Mouse (Mus musculus): ENCODE data around the gene Capns1. TPM values are rescaled to one million over a fixed set of nuclear protein-coding genes. Genes with fewer than 3 reads are reported as not detected.
A peak's percentile ranks its signal among the peaks of the same experiment; 100 is the strongest.

Gene Capns1
- total and polyA plus RNA-seq, 3 experiments = 274 to 826 (median 315) TPM

- DNase-seq = peak; percentile 41 to 45
- Histone ChIP-seq H3K4me1 (ENCODE audit: control insufficient read depth, insufficient read depth, low read length) (no peaks in the 10 kb centered on the region), H3K9ac (ENCODE audit: low read depth, low read length) (peak overlapping the region; percentile 70), H3K27ac (peak overlapping the region; percentile 90), H3K27me3 (ENCODE audit: control insufficient read depth, insufficient read depth, low read length) (no peaks in the 10 kb centered on the region), H3K4me3 (peak overlapping the region; percentile 82), H3K79me2 (replicated peaks; ENCODE audit: control insufficient read depth, insufficient read depth, low read length) (no peaks in the 10 kb centered on the region), H3K36me3 (ENCODE audit: control insufficient read depth, insufficient read depth, low read length) (no peaks in the 10 kb centered on the region)
- peak; percentile 53 for TF ChIP-seq CTCF (IDR thresholded peaks at IDR 0.05)
- no peak for TF ChIP-seq POLR2A (IDR thresholded peaks at IDR 0.05; ENCODE audit: insufficient read depth, low read depth, low read length)
- intact Hi-C loops (cut with DNase I) = no loop called here
- 3% methylated on average over 24 of the region's 24 CpGs for WGBS
These were observed 34.1 kb upstream of the Capns1 start for GRCm38 (mm10) chr7:30232631-30233148.

- DNase-seq = peak; percentile 97 to 99
- H3K36me3 ChIP-seq (ENCODE audit: control insufficient read depth, insufficient read depth, low read length) = no peaks in the 10 kb centered on the region
- intact Hi-C loops (cut with DNase I) = loop anchor here (1.0 kb wide), 1 partner anchor 48 kb away; the partner anchor contains the start of genes Thap8 and Wdr62
- H3K4me3 ChIP-seq = peak within 1 kb of the TSS; percentile 82
- H3K27ac ChIP-seq = peak within 1 kb of the TSS; percentile 90
- no peaks in the 10 kb centered on the region for H3K27me3 ChIP-seq (ENCODE audit: control insufficient read depth, insufficient read depth, low read length)
- H3K4me1 ChIP-seq (ENCODE audit: control insufficient read depth, insufficient read depth, low read length) = no peaks in the 10 kb centered on the region
- no peaks in the 10 kb centered on the region for H3K79me2 ChIP-seq (replicated peaks; ENCODE audit: control insufficient read depth, insufficient read depth, low read length)
- TF ChIP-seq CTCF (IDR thresholded peaks at IDR 0.05) = no peak
- TF ChIP-seq POLR2A (IDR thresholded peaks at IDR 0.05; ENCODE audit: insufficient read depth, low read depth, low read length) = peak; percentile 88
- 0 out of 2 replicates have a peak, but pooled peaks have one; percentile 29 for TF ChIP-seq EP300 (IDR thresholded peaks at IDR 0.05; ENCODE audit: insufficient read depth, low read depth, low read length)
- peak within 1 kb of the TSS; percentile 71 for H3K9ac ChIP-seq (ENCODE audit: low read depth, low read length)
- under 1% methylated on average over 67 of the region's 67 CpGs for WGBS
These were observed 33.3 kb upstream of the Capns1 start, which contains the start of the genes Polr2i and Tbcb for GRCm38 (mm10) chr7:30231669-30232454. Gene Polr2i (plus strand): TSS chr7:30231948. Gene Tbcb (minus strand): TSS chr7:30232272.

GRCm38 (mm10) chr7:30231328-30231668 is 32.7 kb upstream of the Capns1 start:
- no peaks in the 10 kb centered on the region for H3K36me3 ChIP-seq (ENCODE audit: control insufficient read depth, insufficient read depth, low read length)
- intact Hi-C loops (cut with DNase I) = loop anchor here (1.0 kb wide), 1 partner anchor 49 kb away; the partner anchor contains the start of genes Thap8 and Wdr62
- H3K4me1 ChIP-seq (ENCODE audit: control insufficient read depth, insufficient read depth, low read length) = no peaks in the 10 kb centered on the region
- whole genome bisulfite sequencing = 0% methylated on average over 16 of the region's 16 CpGs
- no peaks in the 10 kb centered on the region for H3K79me2 ChIP-seq (replicated peaks; ENCODE audit: control insufficient read depth, insufficient read depth, low read length)
- no peak for DNase-seq
- H3K27me3 ChIP-seq (ENCODE audit: control insufficient read depth, insufficient read depth, low read length) = no peaks in the 10 kb centered on the region
- peak overlapping the region; percentile 82 for H3K4me3 ChIP-seq
- H3K27ac ChIP-seq = peak overlapping the region; percentile 66
- no peak for TF ChIP-seq CTCF (IDR thresholded peaks at IDR 0.05)
- no peak for TF ChIP-seq POLR2A (IDR thresholded peaks at IDR 0.05; ENCODE audit: insufficient read depth, low read depth, low read length)
- no peak for TF ChIP-seq EP300 (IDR thresholded peaks at IDR 0.05; ENCODE audit: insufficient read depth, low read depth, low read length)
- peak overlapping the region; percentile 56 for H3K9ac ChIP-seq (ENCODE audit: low read depth, low read length)

GRCm38 (mm10) chr7:30224206-30224605 is 25.6 kb upstream of the Capns1 start:
- no peaks in the 10 kb centered on the region for H3K79me2 ChIP-seq (replicated peaks; ENCODE audit: control insufficient read depth, insufficient read depth, low read length)

GRCm38 (mm10) chr7:30222205-30222604 is 23.6 kb upstream of the Capns1 start:
- WGBS = 95% methylated on average over 5 of the region's 5 CpGs
- H3K27ac ChIP-seq = no peak overlapping the region
- H3K79me2 ChIP-seq (replicated peaks; ENCODE audit: control insufficient read depth, insufficient read depth, low read length) = no peaks in the 10 kb centered on the region
- no peak for DNase-seq
- H3K4me1 ChIP-seq (ENCODE audit: control insufficient read depth, insufficient read depth, low read length) = peaks cover 4% of the 10 kb centered on the region
- intact Hi-C loops (cut with DNase I) = no loop called here
- no peak for TF ChIP-seq POLR2A (IDR thresholded peaks at IDR 0.05; ENCODE audit: insufficient read depth, low read depth, low read length)
- TF ChIP-seq CTCF (IDR thresholded peaks at IDR 0.05) = no peak
- no peak for TF ChIP-seq EP300 (IDR thresholded peaks at IDR 0.05; ENCODE audit: insufficient read depth, low read depth, low read length)
- H3K9ac ChIP-seq (ENCODE audit: low read depth, low read length) = no peak overlapping the region
- H3K4me3 ChIP-seq = no peak overlapping the region
- H3K27me3 ChIP-seq (ENCODE audit: control insufficient read depth, insufficient read depth, low read length) = no peaks in the 10 kb centered on the region
- no peaks in the 10 kb centered on the region for H3K36me3 ChIP-seq (ENCODE audit: control insufficient read depth, insufficient read depth, low read length)

More at GRCm38 (mm10) chr7:30224206-30224605, 25.6 kb upstream of the Capns1 start:
- no peak for TF ChIP-seq CTCF (IDR thresholded peaks at IDR 0.05)
- TF ChIP-seq EP300 (IDR thresholded peaks at IDR 0.05; ENCODE audit: insufficient read depth, low read depth, low read length) = no peak
- no peak for TF ChIP-seq POLR2A (IDR thresholded peaks at IDR 0.05; ENCODE audit: insufficient read depth, low read depth, low read length)
- H3K9ac ChIP-seq (ENCODE audit: low read depth, low read length) = no peak overlapping the region
- DNase-seq = no peak
- no peaks in the 10 kb centered on the region for H3K36me3 ChIP-seq (ENCODE audit: control insufficient read depth, insufficient read depth, low read length)
- intact Hi-C loops (cut with DNase I) = no loop called here
- peaks cover 2% of the 10 kb centered on the region; the same call in 1 of the 2 replicates for H3K4me1 ChIP-seq (ENCODE audit: control insufficient read depth, insufficient read depth, low read length)
- no peaks in the 10 kb centered on the region for H3K27me3 ChIP-seq (ENCODE audit: control insufficient read depth, insufficient read depth, low read length)
- H3K4me3 ChIP-seq = no peak overlapping the region
- H3K27ac ChIP-seq = no peak overlapping the region
- WGBS = 97% methylated on average over 12 of the region's 12 CpGs

GRCm38 (mm10) chr7:30221433-30221832 is 22.8 kb upstream of the Capns1 start:
- no peaks in the 10 kb centered on the region for H3K36me3 ChIP-seq (ENCODE audit: control insufficient read depth, insufficient read depth, low read length)
- DNase-seq = no peak
- H3K27ac ChIP-seq = no peak overlapping the region
- H3K4me1 ChIP-seq (ENCODE audit: control insufficient read depth, insufficient read depth, low read length) = peaks cover 6% of the 10 kb centered on the region
- TF ChIP-seq EP300 (IDR thresholded peaks at IDR 0.05; ENCODE audit: insufficient read depth, low read depth, low read length) (no peak), POLR2A (IDR thresholded peaks at IDR 0.05; ENCODE audit: insufficient read depth, low read depth, low read length) (no peak), CTCF (IDR thresholded peaks at IDR 0.05) (no peak)
- no peaks in the 10 kb centered on the region for H3K27me3 ChIP-seq (ENCODE audit: control insufficient read depth, insufficient read depth, low read length)
- WGBS = 74% methylated on average over 3 of the region's 3 CpGs
- H3K4me3 ChIP-seq = no peak overlapping the region
- no peaks in the 10 kb centered on the region for H3K79me2 ChIP-seq (replicated peaks; ENCODE audit: control insufficient read depth, insufficient read depth, low read length)
- H3K9ac ChIP-seq (ENCODE audit: low read depth, low read length) = no peak overlapping the region
- intact Hi-C loops (cut with DNase I) = no loop called here
